Mouse (Mus musculus) frontal cortex, postnatal 25 days (tissue): ENCODE measurements around the gene Clcnkb.

Experiments used
- DNase-seq, 2 experiments: peaks; one replicate each; pipeline ENCODE4 v3.0.0; 2022; ENCODE audit warnings: low spot score in 2 of 2

Clcnkb gene

DNA sequence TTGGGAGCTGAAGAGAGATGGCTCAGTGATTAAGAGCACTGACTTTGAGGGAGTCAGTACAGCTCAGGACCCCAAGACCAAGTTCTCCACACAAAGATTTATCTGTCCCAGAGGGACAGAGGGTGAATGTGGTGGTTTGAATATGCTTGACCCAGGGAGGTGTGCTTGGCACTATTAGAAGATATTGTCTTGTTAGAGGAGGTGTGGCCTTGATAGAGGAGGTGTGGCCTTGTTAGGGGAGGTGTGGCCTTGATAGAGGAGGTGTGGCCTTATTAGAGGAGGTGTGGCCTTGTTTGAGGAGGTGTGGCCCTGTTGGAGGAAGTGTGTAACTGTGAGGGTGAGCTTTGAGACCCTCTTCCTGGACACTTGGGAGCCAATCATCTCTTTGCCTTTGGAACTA, 58.0 kb downstream of the Clcnkb start:
- DNase-seq, result no peak
